Mouse (Mus musculus) heart, adult 10 weeks (tissue): ENCODE results near the gene 4931408C20Rik. TPM values are rescaled to one million over a fixed set of nuclear protein-coding genes. Genes with fewer than 3 reads are reported as not detected.

ENCODE experiments used
- polyA plus RNA-seq: library from polyadenylated mRNA; stranded (reverse); fragments of 350-450 nt; fragmentation: Illumina TruSeq; extraction: RNeasy Lipid Tissue Mini Kit (QIAGEN cat#74804); gene quantifications from one replicate; pipeline ENCODE4 v1.2.3, GENCODE M21; 2014; ENCODE audit warnings: low read depth, low replicate concordance

Gene 4931408C20Rik
- polyA plus RNA-seq: not detected

GRCm38 (mm10) chr1:26686842-26687760 lies at the start of gene 4931408C20Rik:
Gene 4931408C20Rik (minus strand): TSS chr1:26687460.

